Mouse (Mus musculus) bone marrow macrophage, adult 2 months (primary cell): Measurements from ENCODE around the gene Gm44790.

Experiments used
- CTCF ChIP-seq: IDR thresholded peaks from 2 replicates; pipeline ENCODE4 v1.5.1; 2012; ENCODE audit warnings: low read depth, mild to moderate bottlenecking, low read length, moderate library complexity
- POLR2A ChIP-seq: IDR thresholded peaks from 2 replicates; pipeline ENCODE4 v1.6.1; 2012; ENCODE audit warnings: mild to moderate bottlenecking, low read depth, low read length, borderline replicate concordance

GRCm38 (mm10) chr6:86387313-86387712 lies 39.1 kb upstream of the Gm44790 start:
- TF ChIP-seq POLR2A (no peak), CTCF (no peak)
